8 mouse cellular contexts compared by ENCODE assay signal in genomic region chr8:117282141-117282950, GRCm38 (mm10). TPM values are rescaled to one million over a fixed set of nuclear protein-coding genes. Genes with fewer than 3 reads are reported as not detected.
DNase-seq lines count a peak whose midpoint lies in the region; ATAC-seq and TF ChIP-seq lines count a peak whose summit lies in the region.

No protein-coding gene starts in this region.

- H3K9ac ChIP-seq in midbrain, embryonic 14.5 days (replicated peaks; ENCODE audit: low read length) = no peak overlapping the region
- no peak overlapping the region for H3K9ac ChIP-seq in midbrain, embryonic 11.5 days (ENCODE audit: low read length)

- DNase-seq in midbrain, embryonic 14.5 days = no peak
- DNase-seq in midbrain, embryonic 11.5 days (ENCODE audit: low spot score, missing footprints) = no peak
- DNase-seq in fibroblast of lung, adult 2 months (ENCODE audit: low read depth) = peak; percentile 25
- peak; percentile 51 for DNase-seq in kidney, postnatal 14 days
- DNase-seq in cerebellum, postnatal 10 days = no peak
- DNase-seq in right cerebral cortex, adult 2 months (ENCODE audit: low spot score in 2 of 2) = no peak
- no peak for DNase-seq in cerebellum, adult 2 months

- H3K9me3 ChIP-seq in midbrain, embryonic 14.5 days (ENCODE audit: control insufficient read depth, low read length) = peaks cover 3% of the 10 kb centered on the region; the same call in 1 of the 2 replicates
- no peaks in the 10 kb centered on the region; the same call in 1 of the 2 replicates for H3K9me3 ChIP-seq in midbrain, embryonic 11.5 days (ENCODE audit: control insufficient read depth, low read length)

- no peak for ATAC-seq in midbrain, embryonic 14.5 days (ENCODE audit: low FRiP score, low TSS enrichment)
- ATAC-seq in midbrain, embryonic 11.5 days (ENCODE audit: low FRiP score) = no peak
- peak; percentile 64 for ATAC-seq in monocyte, adult 5-6 weeks (replicated peaks; ENCODE audit: insufficient number of reproducible peaks, low FRiP score, low TSS enrichment, poor library complexity, severe bottlenecking)

- no peak overlapping the region for H3K4me2 ChIP-seq in midbrain, embryonic 14.5 days (ENCODE audit: low read length)
- H3K4me2 ChIP-seq in midbrain, embryonic 11.5 days = no peak overlapping the region

- H3K4me1 ChIP-seq in midbrain, embryonic 14.5 days (ENCODE audit: control insufficient read depth, insufficient read depth, low read length) = peaks cover 34% of the 10 kb centered on the region
- H3K4me1 ChIP-seq in midbrain, embryonic 11.5 days (ENCODE audit: control insufficient read depth, insufficient read depth, low read length) = peaks cover 31% of the 10 kb centered on the region
- peaks cover 34% of the 10 kb centered on the region for H3K4me1 ChIP-seq in cerebellum, adult 2 months (ENCODE audit: control insufficient read depth, insufficient read depth, low read length)

- TF ChIP-seq POLR2A in cerebellum, adult 2 months (IDR thresholded peaks at IDR 0.05; ENCODE audit: borderline replicate concordance, insufficient read depth, low read length) = no peak

- TF ChIP-seq CTCF in cerebellum, adult 2 months (IDR thresholded peaks at IDR 0.05; ENCODE audit: borderline replicate concordance, insufficient read depth, low read depth, low read length) = no peak

- H3K27ac ChIP-seq in midbrain, embryonic 14.5 days (replicated peaks; ENCODE audit: low read depth, low read length) = 0 out of 2 replicates have a peak overlapping the region, but pooled peaks have one; percentile 32
- no peak overlapping the region for H3K27ac ChIP-seq in midbrain, embryonic 11.5 days (ENCODE audit: low read depth, low read length)
- no peak overlapping the region for H3K27ac ChIP-seq in cerebellum, adult 2 months (ENCODE audit: insufficient read depth, low read length)

- 69% methylated on average over 17 of the region's 17 CpGs for WGBS in midbrain, embryonic 14.5 days
- 75% methylated on average over 17 of the region's 17 CpGs for WGBS in midbrain, embryonic 11.5 days
- WGBS in cerebellum, adult 2 months = 80% methylated on average over 17 of the region's 17 CpGs

- H3K36me3 ChIP-seq in midbrain, embryonic 14.5 days (ENCODE audit: control insufficient read depth, insufficient read depth, low read length) = peaks cover 4% of the 10 kb centered on the region
- peaks cover 3% of the 10 kb centered on the region for H3K36me3 ChIP-seq in midbrain, embryonic 11.5 days (ENCODE audit: control insufficient read depth, insufficient read depth, low read length)

- H3K4me3 ChIP-seq in midbrain, embryonic 14.5 days (replicated peaks; ENCODE audit: low read depth, low read length) = no peak overlapping the region
- no peak overlapping the region for H3K4me3 ChIP-seq in midbrain, embryonic 11.5 days (ENCODE audit: low read depth, low read length)
- H3K4me3 ChIP-seq in cerebellum, adult 2 months (replicated peaks; ENCODE audit: insufficient read depth, low read depth, low read length) = no peak overlapping the region

- H3K27me3 ChIP-seq in midbrain, embryonic 14.5 days (ENCODE audit: control insufficient read depth, insufficient read depth, low read length) = no peaks in the 10 kb centered on the region
- H3K27me3 ChIP-seq in midbrain, embryonic 11.5 days (ENCODE audit: control insufficient read depth, insufficient read depth, low read length) = no peaks in the 10 kb centered on the region
- no peaks in the 10 kb centered on the region for H3K27me3 ChIP-seq in cerebellum, adult 2 months (ENCODE audit: control insufficient read depth, insufficient read depth, low read length)

RNA-seq across cellular contexts. Expression of gene Cmip, which starts 25.5 kb away (rescaled TPM):
- polyA plus RNA-seq in midbrain, embryonic 14.5 days (2014; fragmentation: Nextera tagmentation; extraction: Ambion mirVana) = 106 and 128 TPM in 2 replicates
- polyA plus RNA-seq in midbrain, embryonic 11.5 days (2014; fragmentation: Nextera tagmentation; extraction: Ambion mirVana) = 23.7 and 28.5 TPM in 2 replicates
- 27.4 to 61.1 TPM (median 27.9 TPM) in 3 replicates for total RNA-seq in monocyte, adult 5-6 weeks (2017)
- polyA plus RNA-seq in cerebellum, adult 2 months (2012; rRNA removed) = 64.7 and 64.9 TPM in 2 replicates

Comparison
In these comparisons a context has a peak if more than half of its experiments do, and no peak if none do; other contexts are left out.
1. DNase-seq: peak in fibroblast of lung, adult 2 months (single experiment) and kidney, postnatal 14 days (single experiment); none in midbrain, embryonic 14.5 days (single experiment), midbrain, embryonic 11.5 days (single experiment), cerebellum, postnatal 10 days (0 of 2), right cerebral cortex, adult 2 months (0 of 2) and cerebellum, adult 2 months (0 of 2).